Mouse (Mus musculus) thymus, adult 2 months (tissue): ENCODE data around the gene 4930447C04Rik.

Experiments used
- CTCF ChIP-seq: fragments of 200-500 bp; IDR thresholded peaks from 2 replicates; pipeline ENCODE4 v1.5.1; 2012; ENCODE audit warnings: mild to moderate bottlenecking, control low read depth, low read length, moderate library complexity, borderline replicate concordance; ENCODE audit not compliant: control insufficient read depth, poor library complexity, insufficient read depth; ENCODE audit errors: extremely low read depth
- POLR2A ChIP-seq: fragments of 200-500 bp; IDR thresholded peaks from 2 replicates; pipeline ENCODE4 v1.6.1; 2012; ENCODE audit warnings: mild to moderate bottlenecking, low read length, control low read depth, moderate library complexity; ENCODE audit not compliant: control insufficient read depth, poor library complexity, insufficient read depth; ENCODE audit errors: extremely low read depth

DNA sequence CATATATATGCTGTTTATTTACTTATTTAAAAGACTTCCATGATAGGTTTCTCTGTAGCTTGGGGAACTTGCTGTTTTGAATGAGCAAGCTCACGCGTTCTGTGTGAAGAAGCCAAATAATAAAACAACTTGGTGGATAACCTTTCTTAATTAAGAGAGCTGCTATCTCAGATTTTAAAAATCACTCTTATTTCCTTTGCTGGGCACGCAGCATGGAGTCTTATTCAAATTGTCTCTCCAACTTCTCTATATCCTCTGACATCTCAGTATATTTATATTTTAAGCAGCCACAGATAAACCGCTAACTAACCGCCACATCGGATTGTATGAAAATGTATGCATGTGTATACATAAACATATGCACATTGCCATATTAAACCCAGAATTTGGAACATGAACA is 1.6 kb upstream of the 4930447C04Rik start:
- no peak for TF ChIP-seq CTCF
- no peak for TF ChIP-seq POLR2A
